Mouse (Mus musculus) myocyte (in vitro differentiated cells): ENCODE data around the gene Hspbap1.

ENCODE experiments used
- E2F4 ChIP-seq: IDR thresholded peaks from one replicate; pipeline ENCODE4 v1.6.1; 2011; ENCODE audit warnings: mild to moderate bottlenecking, control low read depth, moderate library complexity; ENCODE audit not compliant: insufficient read depth
- MAX ChIP-seq: IDR thresholded peaks from one replicate; pipeline ENCODE4 v1.6.1; 2011; ENCODE audit warnings: low read depth, mild to moderate bottlenecking, control low read depth
- POLR2AphosphoS2 ChIP-seq: IDR thresholded peaks from one replicate; pipeline ENCODE4 v1.6.1; 2011; ENCODE audit warnings: low read depth, control low read depth; ENCODE audit not compliant: insufficient read length

DNA sequence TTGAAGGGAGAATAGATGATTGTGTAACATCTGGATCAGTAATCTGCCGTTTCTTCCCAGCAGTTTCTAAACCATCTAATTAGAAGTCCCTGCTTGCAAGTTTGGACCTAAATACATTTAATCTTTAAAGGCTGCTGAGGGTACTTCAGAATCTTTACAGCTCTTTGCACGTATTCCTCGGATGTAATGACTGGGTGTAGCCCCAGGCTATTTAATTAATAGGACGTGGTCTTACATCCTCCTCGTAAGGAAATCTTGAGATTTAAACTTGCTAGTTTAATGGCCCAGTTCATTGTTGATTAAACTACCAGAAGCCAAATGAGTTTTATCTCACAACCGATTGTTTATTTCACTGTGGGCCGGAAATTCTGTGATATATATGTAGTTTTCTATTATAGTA, 9.5 kb downstream of the Hspbap1 start:
- TF ChIP-seq POLR2AphosphoS2 (no peak), MAX (no peak), E2F4 (no peak)
